Mouse (Mus musculus): ENCODE results near the gene Pbp2. TPM values are rescaled to one million over a fixed set of nuclear protein-coding genes. Genes with fewer than 3 reads are reported as not detected.

The Pbp2 gene
- polyA plus RNA-seq, 1 experiment from 2014 or later, result 0.25 TPM

- no peak overlapping the region for H3K4me3 ChIP-seq
- WGBS, result 59% methylated on average over 3 of the region's 3 CpGs
Measured at GRCm38 (mm10) chr6:135324111-135324510, 13.9 kb upstream of the Pbp2 start.

GRCm38 (mm10) chr6:135323311-135323982 lies 13.2 kb upstream of the Pbp2 start:
- no peak overlapping the region for H3K9ac ChIP-seq
- H3K4me1 ChIP-seq, result peaks cover 17% of the 10 kb centered on the region
- no peaks in the 10 kb centered on the region for H3K27me3 ChIP-seq
- peak overlapping the region; percentile 48 for H3K27ac ChIP-seq
- peak; percentile 68 for ATAC-seq (ENCODE audit: low FRiP score, low read depth)
- peak overlapping the region; percentile 46 for H3K4me2 ChIP-seq (replicated peaks)
- H3K9me3 ChIP-seq, result no peaks in the 10 kb centered on the region
- no peaks in the 10 kb centered on the region for H3K36me3 ChIP-seq
- H3K4me3 ChIP-seq, result no peak overlapping the region
- WGBS, result 52% methylated on average over 16 of the region's 16 CpGs

More at GRCm38 (mm10) chr6:135324111-135324510, 13.9 kb upstream of the Pbp2 start:
- Histone ChIP-seq H3K27me3 (no peaks in the 10 kb centered on the region), H3K4me2 (replicated peaks) (no peak overlapping the region), H3K4me1 (peaks cover 17% of the 10 kb centered on the region), H3K9me3 (no peaks in the 10 kb centered on the region), H3K27ac (no peak overlapping the region), H3K36me3 (no peaks in the 10 kb centered on the region), H3K9ac (no peak overlapping the region)
- ATAC-seq (ENCODE audit: low FRiP score, low read depth), result no peak

GRCm38 (mm10) chr6:135322749-135323148 lies 12.5 kb upstream of the Pbp2 start:
- WGBS, result 77% methylated on average over 7 of the region's 7 CpGs
- H3K4me2 ChIP-seq (replicated peaks), result peak overlapping the region; percentile 46
- no peak for ATAC-seq (ENCODE audit: low FRiP score, low read depth)

GRCm38 (mm10) chr6:135319431-135319933 lies 9.3 kb upstream of the Pbp2 start:
- H3K9ac ChIP-seq, result no peak overlapping the region
- no peak overlapping the region for H3K27ac ChIP-seq
- no peak for ATAC-seq (ENCODE audit: low FRiP score, low read depth)
- H3K36me3 ChIP-seq, result no peaks in the 10 kb centered on the region
- no peak overlapping the region for H3K4me3 ChIP-seq
- H3K4me1 ChIP-seq, result peaks cover 20% of the 10 kb centered on the region
- 63% methylated on average over 5 of the region's 5 CpGs for WGBS
- no peaks in the 10 kb centered on the region for H3K9me3 ChIP-seq
- H3K27me3 ChIP-seq, result no peaks in the 10 kb centered on the region
- H3K4me2 ChIP-seq (replicated peaks), result no peak overlapping the region

More at GRCm38 (mm10) chr6:135322749-135323148, 12.5 kb upstream of the Pbp2 start:
- Histone ChIP-seq H3K27me3 (no peaks in the 10 kb centered on the region), H3K9ac (no peak overlapping the region), H3K9me3 (no peaks in the 10 kb centered on the region), H3K27ac (peak overlapping the region; percentile 48), H3K36me3 (no peaks in the 10 kb centered on the region), H3K4me3 (no peak overlapping the region), H3K4me1 (peaks cover 17% of the 10 kb centered on the region)

GRCm38 (mm10) chr6:135316141-135316540 lies 5.9 kb upstream of the Pbp2 start:
- Histone ChIP-seq H3K4me1 (peaks cover 17% of the 10 kb centered on the region), H3K36me3 (no peaks in the 10 kb centered on the region), H3K9me3 (no peaks in the 10 kb centered on the region), H3K27ac (no peak overlapping the region), H3K4me2 (replicated peaks) (no peak overlapping the region), H3K27me3 (no peaks in the 10 kb centered on the region), H3K9ac (no peak overlapping the region), H3K4me3 (no peak overlapping the region)
- WGBS, result 52% methylated on average over 2 of the region's 2 CpGs
- ATAC-seq (ENCODE audit: low FRiP score, low read depth), result no peak

- Histone ChIP-seq H3K27me3 (no peaks in the 10 kb centered on the region), H3K4me1 (peaks cover 17% of the 10 kb centered on the region), H3K9me3 (no peaks in the 10 kb centered on the region), H3K4me2 (replicated peaks) (no peak overlapping the region), H3K9ac (no peak overlapping the region), H3K36me3 (no peaks in the 10 kb centered on the region), H3K4me3 (no peak overlapping the region), H3K27ac (no peak overlapping the region; the same call in 1 of the 2 replicates)
- 34% methylated on average over 9 of the region's 9 CpGs for WGBS
- ATAC-seq (ENCODE audit: low FRiP score, low read depth), result no peak
Measured at GRCm38 (mm10) chr6:135313981-135314380, 3.8 kb upstream of the Pbp2 start.

GRCm38 (mm10) chr6:135312038-135312437 lies 1.8 kb upstream of the Pbp2 start:
- no peak for ATAC-seq (ENCODE audit: low FRiP score, low read depth)
- Histone ChIP-seq H3K9ac (no peak overlapping the region), H3K27me3 (no peaks in the 10 kb centered on the region), H3K36me3 (no peaks in the 10 kb centered on the region), H3K27ac (no peak overlapping the region), H3K4me1 (peaks cover 17% of the 10 kb centered on the region), H3K9me3 (no peaks in the 10 kb centered on the region), H3K4me2 (replicated peaks) (no peak overlapping the region), H3K4me3 (no peak overlapping the region)
- WGBS, result 75% methylated on average over 5 of the region's 5 CpGs

- Histone ChIP-seq H3K27me3 (no peaks in the 10 kb centered on the region), H3K4me3 (no peak overlapping the region), H3K9ac (no peak overlapping the region), H3K4me2 (replicated peaks) (0 out of 2 replicates have a peak overlapping the region, but pooled peaks have one; percentile 7), H3K9me3 (no peaks in the 10 kb centered on the region), H3K36me3 (no peaks in the 10 kb centered on the region), H3K4me1 (peaks cover 16% of the 10 kb centered on the region), H3K27ac (peak overlapping the region; percentile 39; the same call in 1 of the 2 replicates)
- WGBS, result 48% methylated on average over 7 of the region's 7 CpGs
- ATAC-seq (ENCODE audit: low FRiP score, low read depth), result no peak
Measured at GRCm38 (mm10) chr6:135304576-135305260, 5.5 kb downstream of the Pbp2 start.

GRCm38 (mm10) chr6:135302421-135303125 lies 7.6 kb downstream of the Pbp2 start:
- no peak overlapping the region for H3K4me2 ChIP-seq (replicated peaks)
- no peak overlapping the region for H3K27ac ChIP-seq
- WGBS, result 86% methylated on average over 10 of the region's 10 CpGs
- H3K4me1 ChIP-seq, result peaks cover 16% of the 10 kb centered on the region
- no peak overlapping the region for H3K9ac ChIP-seq
- no peaks in the 10 kb centered on the region for H3K9me3 ChIP-seq
- ATAC-seq (ENCODE audit: low FRiP score, low read depth), result no peak
- H3K4me3 ChIP-seq, result no peak overlapping the region
- H3K27me3 ChIP-seq, result no peaks in the 10 kb centered on the region
- no peaks in the 10 kb centered on the region for H3K36me3 ChIP-seq

GRCm38 (mm10) chr6:135300469-135300868 lies 9.7 kb downstream of the Pbp2 start:
- no peak for ATAC-seq (ENCODE audit: low FRiP score, low read depth)
- Histone ChIP-seq H3K27me3 (no peaks in the 10 kb centered on the region), H3K27ac (no peak overlapping the region), H3K36me3 (no peaks in the 10 kb centered on the region), H3K4me1 (peaks cover 28% of the 10 kb centered on the region), H3K9me3 (no peaks in the 10 kb centered on the region), H3K4me3 (no peak overlapping the region), H3K4me2 (replicated peaks) (no peak overlapping the region), H3K9ac (no peak overlapping the region)
- WGBS, result 82% methylated on average over 4 of the region's 4 CpGs

GRCm38 (mm10) chr6:135299024-135299550 lies 11.1 kb downstream of the Pbp2 start:
- Histone ChIP-seq H3K9me3 (no peaks in the 10 kb centered on the region), H3K27me3 (no peaks in the 10 kb centered on the region), H3K36me3 (no peaks in the 10 kb centered on the region), H3K4me1 (peaks cover 24% of the 10 kb centered on the region), H3K4me2 (replicated peaks) (no peak overlapping the region), H3K27ac (no peak overlapping the region), H3K4me3 (no peak overlapping the region), H3K9ac (no peak overlapping the region)
- no peak for ATAC-seq (ENCODE audit: low FRiP score, low read depth)
- 96% methylated on average over 7 of the region's 7 CpGs for WGBS

GRCm38 (mm10) chr6:135297570-135297969 lies 12.6 kb downstream of the Pbp2 start:
- ATAC-seq (ENCODE audit: low FRiP score, low read depth), result no peak
- Histone ChIP-seq H3K36me3 (no peaks in the 10 kb centered on the region), H3K9ac (no peak overlapping the region), H3K4me3 (no peak overlapping the region), H3K27me3 (no peaks in the 10 kb centered on the region), H3K9me3 (no peaks in the 10 kb centered on the region), H3K4me1 (peaks cover 20% of the 10 kb centered on the region), H3K4me2 (replicated peaks) (no peak overlapping the region), H3K27ac (no peak overlapping the region)
- WGBS, result 86% methylated on average over 7 of the region's 7 CpGs
